Mouse (Mus musculus): ENCODE measurements at regions not wholly inside any gene's neighbourhood (a gene's known extent, or its start where the extent isn't known, plus 50 kb on each side); places are given as distances from the start of the nearest gene placed in this dataset.

- DNase-seq (ENCODE audit: low read depth, low spot score), result no peak
Observed at GRCm38 (mm10) chr13:71248261-71249031, 406.8 kb upstream of the Adamts16 start.

GRCm38 (mm10) chr13:71247241-71247640, 405.6 kb upstream of the Adamts16 start:
- no peak for DNase-seq (ENCODE audit: low read depth, low spot score)

DNA sequence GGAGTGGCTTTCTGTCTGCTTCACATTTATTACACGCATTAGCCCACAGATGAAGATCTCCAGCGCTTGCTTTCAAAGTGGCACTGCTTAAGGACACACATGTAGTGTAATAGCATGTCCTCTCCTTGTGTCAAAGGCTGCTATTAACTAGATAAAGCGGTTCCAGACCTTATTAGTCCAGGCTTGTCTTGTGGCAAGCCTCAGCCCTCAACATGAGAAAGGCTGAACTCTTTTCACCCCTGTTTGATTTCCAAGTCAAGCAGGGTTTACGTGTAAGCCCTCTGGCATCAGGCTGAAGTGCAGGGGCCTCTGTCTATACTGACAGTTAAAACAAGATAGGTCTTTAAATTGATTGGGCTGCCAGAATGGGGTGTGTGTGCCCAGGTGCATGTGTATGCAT, 403.7 kb upstream of the Adamts16 start:
- no peak for DNase-seq (ENCODE audit: low read depth, low spot score)

- no peak for DNase-seq (ENCODE audit: low read depth, low spot score)
Observed at GRCm38 (mm10) chr13:71239782-71240181, 398.2 kb upstream of the Adamts16 start.

DNA sequence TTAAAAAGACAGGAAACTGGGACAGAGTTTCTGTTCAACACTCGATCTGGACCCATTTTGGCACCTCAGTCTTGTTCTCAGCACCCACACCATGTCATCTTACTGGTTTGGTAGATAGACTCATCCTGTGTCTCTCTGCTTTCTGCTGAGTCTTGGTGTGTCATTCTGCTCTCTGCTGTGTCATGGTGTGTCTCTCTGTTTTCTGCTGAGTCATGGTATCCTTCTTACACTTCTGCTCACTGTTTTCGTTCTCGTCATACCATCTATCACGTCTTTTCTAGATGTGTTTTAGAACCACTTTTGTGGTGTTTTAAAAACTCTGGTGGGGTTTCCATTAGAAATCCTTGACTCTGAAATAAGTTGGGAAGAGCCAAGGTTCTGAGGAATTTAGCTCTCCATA, 393.7 kb upstream of the Adamts16 start:
- no peak for DNase-seq (ENCODE audit: low read depth, low spot score)

- DNase-seq (ENCODE audit: low read depth, low spot score), result no peak
Observed at GRCm38 (mm10) chr13:71231182-71231581, 389.6 kb upstream of the Adamts16 start.

GRCm38 (mm10) chr13:71214776-71215175, 373.2 kb upstream of the Adamts16 start:
- DNase-seq (ENCODE audit: low read depth, low spot score), result no peak

GRCm38 (mm10) chr13:71211363-71211762, 369.8 kb upstream of the Adamts16 start:
- no peak for DNase-seq (ENCODE audit: low read depth, low spot score)

GRCm38 (mm10) chr13:71210658-71211251, 369.1 kb upstream of the Adamts16 start:
- no peak for DNase-seq (ENCODE audit: low read depth, low spot score)

DNA sequence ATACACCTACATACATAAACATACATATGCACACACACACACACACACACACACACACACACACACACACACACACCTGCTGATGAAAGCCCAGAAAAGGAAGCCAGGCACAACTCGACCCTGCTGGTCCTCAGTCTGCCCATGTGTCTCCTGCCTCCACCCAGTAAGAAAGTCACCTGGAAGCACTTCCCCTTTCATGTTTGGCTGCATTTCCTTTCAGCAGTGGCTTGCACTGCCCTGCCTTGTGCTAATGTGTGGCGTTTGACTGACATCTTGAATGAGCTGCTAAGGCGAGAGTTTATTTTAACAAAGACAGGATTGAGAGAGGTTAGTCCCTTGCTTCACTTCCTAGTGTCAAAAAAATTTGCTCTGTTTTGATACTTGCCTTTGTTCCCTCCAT, 364.1 kb upstream of the Adamts16 start:
- no peak for DNase-seq (ENCODE audit: low read depth, low spot score)

DNA sequence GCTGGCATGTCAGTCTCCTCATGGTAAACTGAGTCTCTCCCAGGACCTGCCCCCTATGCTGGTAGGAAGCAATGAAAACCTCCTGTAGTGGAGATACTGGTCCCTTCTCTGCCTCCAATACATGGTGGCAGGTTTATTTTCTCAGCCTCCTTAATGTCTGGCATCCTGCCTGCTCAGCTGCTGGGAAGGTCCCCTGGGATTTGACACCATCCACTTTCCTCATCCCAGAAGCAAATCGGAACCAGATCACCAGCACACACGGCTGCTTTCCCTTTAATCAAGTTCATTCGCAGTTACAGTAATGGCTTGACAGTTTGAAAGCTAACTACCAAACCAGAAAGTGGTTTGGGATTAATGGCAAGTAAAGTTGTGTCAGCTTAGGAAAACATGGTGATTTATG, 359.0 kb upstream of the Adamts16 start:
- DNase-seq (ENCODE audit: low read depth, low spot score), result no peak

DNA sequence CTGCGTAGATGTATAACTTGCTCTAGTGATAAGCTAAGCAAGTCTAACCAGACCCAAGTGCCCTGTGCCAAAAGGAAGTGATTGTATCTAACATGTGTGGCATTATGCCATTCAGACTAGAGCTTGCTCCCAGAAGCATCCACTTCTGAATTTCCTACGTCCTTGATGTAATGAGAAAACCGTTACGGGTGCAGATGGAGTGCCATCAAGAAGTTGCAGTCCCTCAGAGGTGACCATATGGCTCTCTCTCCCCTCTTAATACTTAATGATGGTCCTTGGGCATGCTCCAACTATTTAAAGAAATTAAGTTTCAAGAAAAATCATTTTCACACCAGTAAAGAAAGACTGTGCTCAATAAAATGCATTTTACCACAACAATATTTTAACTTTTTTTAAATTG, 354.1 kb upstream of the Adamts16 start:
- DNase-seq (ENCODE audit: low read depth, low spot score), result no peak

DNA sequence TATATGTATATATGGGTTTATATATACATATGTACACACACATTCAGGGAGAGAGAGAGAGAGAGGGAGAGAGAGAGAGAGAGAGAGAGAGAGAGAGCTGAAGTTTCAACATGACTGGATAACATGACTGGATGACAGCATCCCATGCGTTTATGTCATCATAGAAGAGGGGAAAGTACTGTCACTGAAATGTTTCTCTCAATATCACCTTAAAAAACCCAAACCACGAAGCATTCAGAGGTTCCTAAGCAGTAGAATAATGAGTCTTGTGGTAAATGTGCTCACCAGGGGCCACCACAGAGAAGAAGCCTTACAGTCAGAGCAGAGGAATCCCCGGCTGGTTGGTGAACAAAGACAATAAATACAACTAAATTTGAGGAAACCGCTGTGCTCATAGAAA, 342.9 kb upstream of the Adamts16 start:
- no peak for DNase-seq (ENCODE audit: low read depth, low spot score)

GRCm38 (mm10) chr13:71179083-71179482, 337.5 kb upstream of the Adamts16 start:
- no peak for DNase-seq (ENCODE audit: low read depth, low spot score)

GRCm38 (mm10) chr13:71174335-71174734, 332.7 kb upstream of the Adamts16 start:
- DNase-seq (ENCODE audit: low read depth, low spot score), result no peak

DNA sequence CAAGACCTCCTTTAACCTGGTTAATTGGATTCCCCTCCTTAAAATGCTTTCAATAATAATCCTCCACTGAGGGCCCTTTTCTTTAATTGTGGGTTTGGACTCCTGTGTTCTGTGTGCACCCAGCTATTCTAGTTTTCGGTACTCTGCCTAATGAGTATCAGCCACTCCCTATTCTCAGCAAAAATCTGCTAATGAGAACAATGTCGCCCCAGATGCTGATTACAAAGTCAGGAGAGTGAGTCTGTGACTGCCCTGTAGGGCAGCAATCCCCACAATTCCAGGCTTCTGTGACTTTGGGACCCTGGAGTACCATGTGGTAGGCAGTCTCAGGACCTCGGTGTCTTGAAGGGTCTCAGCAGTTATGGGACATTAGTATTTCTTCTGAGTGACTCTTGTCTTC, 324.6 kb upstream of the Adamts16 start:
- no peak for DNase-seq (ENCODE audit: low read depth, low spot score)

- no peak for DNase-seq (ENCODE audit: low read depth, low spot score)
Observed at GRCm38 (mm10) chr13:71165096-71165920, 323.7 kb upstream of the Adamts16 start.

DNA sequence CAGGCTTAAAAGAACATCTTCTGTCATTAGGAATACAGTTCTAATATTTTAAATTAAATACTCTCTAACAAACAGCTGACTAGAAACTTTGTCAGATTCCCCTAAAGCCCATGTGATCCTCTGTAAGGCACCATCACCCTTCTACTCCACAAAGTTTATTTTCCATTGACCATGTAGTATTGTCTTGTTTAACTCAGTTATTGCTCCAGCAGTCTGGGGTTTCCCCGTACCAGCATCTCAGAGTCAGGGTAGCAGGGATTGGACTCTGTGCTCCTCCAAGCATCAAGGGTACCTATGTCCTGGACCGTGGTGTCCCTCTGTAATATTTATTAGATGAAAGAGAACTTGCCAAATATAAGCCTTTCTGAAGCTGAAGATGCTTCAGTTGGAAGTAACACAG, 322.4 kb upstream of the Adamts16 start:
- DNase-seq (ENCODE audit: low read depth, low spot score), result no peak

DNA sequence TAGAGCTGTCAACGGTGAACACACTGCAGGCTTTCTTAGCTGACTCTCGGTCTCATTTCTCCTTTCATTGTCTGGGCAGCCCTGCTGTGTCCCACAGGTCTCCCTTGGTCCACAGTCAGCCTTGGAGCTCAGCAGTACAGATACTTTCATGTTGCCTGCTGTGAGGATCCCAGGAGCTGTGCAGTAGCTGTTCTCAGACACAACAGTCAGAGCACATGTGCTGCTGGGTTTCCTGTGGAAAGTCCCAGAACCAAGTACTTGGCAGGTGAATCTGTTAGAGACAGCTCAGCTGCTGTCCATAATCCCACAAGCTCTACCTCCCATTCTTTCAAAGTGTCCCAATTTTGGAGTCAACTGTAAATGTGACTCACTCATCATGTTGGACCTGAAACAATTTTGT, 321.3 kb upstream of the Adamts16 start:
- DNase-seq (ENCODE audit: low read depth, low spot score), result no peak

DNA sequence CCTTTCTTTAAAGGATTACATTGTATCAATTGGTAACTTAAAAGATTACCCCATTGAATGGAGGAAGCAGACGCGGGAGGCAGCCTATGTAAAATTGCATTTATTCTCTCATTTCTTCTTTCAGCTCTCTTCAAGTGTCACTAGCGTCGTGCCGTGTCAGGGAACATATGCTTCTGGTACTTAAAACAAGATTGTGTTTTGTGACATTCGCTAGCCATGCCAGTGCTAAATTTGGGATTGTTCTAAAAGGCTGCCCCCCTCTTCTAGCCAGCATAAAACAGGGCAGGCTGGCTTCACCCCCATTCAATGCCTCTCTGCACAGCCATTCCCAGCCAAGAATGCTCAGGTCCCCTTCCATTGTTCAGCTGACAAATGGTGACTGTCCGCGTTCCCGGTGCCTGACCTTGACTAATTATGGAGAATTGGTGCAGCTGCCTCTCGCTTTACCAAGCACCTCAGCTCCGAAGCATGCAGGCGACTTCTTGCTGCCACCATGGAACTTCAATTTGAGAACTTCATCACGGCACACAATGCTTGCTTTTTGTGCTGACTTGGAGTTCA, 316.8 kb upstream of the Adamts16 start:
- DNase-seq (ENCODE audit: low read depth, low spot score), result no peak

- no peak for DNase-seq (ENCODE audit: low read depth, low spot score)
Observed at GRCm38 (mm10) chr13:71157656-71158299, 316.2 kb upstream of the Adamts16 start.

GRCm38 (mm10) chr13:71150092-71150491, 308.5 kb upstream of the Adamts16 start:
- no peak for DNase-seq (ENCODE audit: low read depth, low spot score)
